ENCODE assay signal across 18 mouse cellular contexts in the genomic region with DNA sequence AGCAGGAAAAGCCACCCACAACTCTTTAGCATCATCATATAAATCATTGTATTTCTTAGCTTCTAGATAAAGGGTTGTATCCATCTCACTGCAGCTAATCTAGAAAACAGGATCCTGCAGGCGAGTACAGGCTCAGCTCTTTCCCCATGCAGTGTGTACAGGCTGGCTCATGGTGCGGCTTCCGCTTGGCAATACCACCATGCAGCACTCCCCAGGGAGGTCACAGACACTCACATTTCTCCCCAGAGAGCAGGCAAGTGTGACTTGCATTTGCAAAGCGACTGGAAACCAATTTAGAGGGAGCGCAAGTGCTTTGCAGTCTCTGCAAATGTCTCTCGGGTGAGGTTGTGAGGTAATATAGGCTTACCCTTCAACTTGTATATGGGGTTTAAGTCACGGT.
"Had no signal": no experiment of that assay in that cellular context is flagged by ENCODE, and none has a peak within 500 bp of the region (broad histone marks: within the 10 kb centered on the region; RNA-seq: fewer than 3 reads in every experiment).

No protein-coding gene starts in this region.

- H3K4me1 ChIP-seq: limb, embryonic 15.5 days; lung, embryonic 15.5 days had no signal

- H3K27ac ChIP-seq: limb, embryonic 12.5 days; limb, embryonic 15.5 days; liver, embryonic 14.5 days; lung, embryonic 15.5 days; stomach, postnatal 0 days had no signal

- H3K4me3 ChIP-seq: limb, embryonic 12.5 days; limb, embryonic 15.5 days; lung, embryonic 15.5 days had no signal

- H3K27me3 ChIP-seq: limb, embryonic 12.5 days; limb, embryonic 15.5 days; lung, embryonic 15.5 days had no signal

- H3K9me3 ChIP-seq: limb, embryonic 12.5 days; limb, embryonic 15.5 days; lung, embryonic 15.5 days had no signal

- H3K4me2 ChIP-seq: limb, embryonic 12.5 days; limb, embryonic 15.5 days; liver, embryonic 11.5 days; lung, embryonic 15.5 days; midbrain, embryonic 11.5 days had no signal

- DNase-seq: kidney, adult 9 months; kidney, postnatal 14 days; kidney, postnatal 4 days; left cerebral cortex, postnatal 4 days; liver, postnatal 0 days; lung, postnatal 10 days; lung, postnatal 4 days; midbrain, embryonic 14.5 days; right cerebral cortex, postnatal 4 days; thymus, adult 18-20 months; thymus, postnatal 36 days had no signal

- H3K36me3 ChIP-seq: limb, embryonic 12.5 days; limb, embryonic 15.5 days; lung, embryonic 15.5 days had no signal

- H3K9ac ChIP-seq: limb, embryonic 12.5 days; limb, embryonic 15.5 days; liver, embryonic 14.5 days; liver, postnatal 0 days; lung, embryonic 15.5 days had no signal
